Mouse (Mus musculus) lung, embryonic 15.5 days (tissue): ENCODE results near the gene Mrps10. TPM values are rescaled to one million over a fixed set of nuclear protein-coding genes. Genes with fewer than 3 reads are reported as not detected.
"Not testable (repeated sequence)": the region's sequence is repeated elsewhere in the genome, so short reads cannot be mapped to it uniquely, and the experiment has no call there.

Source experiments
- ATAC-seq: fragments of 200-750 bp; cut with Nextera tagmentation; 2 replicates; pipeline ENCODE4 v1.8.0; 2017; ENCODE audit warnings: moderate number of reproducible peaks, borderline replicate concordance; ENCODE audit not compliant: low FRiP score, low TSS enrichment; ENCODE audit errors: extremely low read depth
- H3K27ac ChIP-seq: fragments of 300-500 bp; sonication (generic); 2 replicates; pipeline ENCODE4 v1.5.1; 2015; ENCODE audit warnings: moderate library complexity, mild to moderate bottlenecking, inconsistent platforms
- H3K27me3 ChIP-seq: fragments of 300-500 bp; sonication (generic); 2 replicates; pipeline ENCODE4 v1.6.1; 2015; ENCODE audit warnings: inconsistent platforms
- H3K36me3 ChIP-seq: fragments of 300-500 bp; sonication (generic); 2 replicates; pipeline ENCODE4 v1.6.1; 2015; ENCODE audit warnings: inconsistent platforms
- H3K4me1 ChIP-seq: fragments of 300-500 bp; sonication (generic); 2 replicates; pipeline ENCODE4 v1.6.1; 2015; ENCODE audit warnings: inconsistent platforms
- H3K4me2 ChIP-seq: fragments of 300-500 bp; sonication (generic); 2 replicates; pipeline ENCODE4 v1.6.1; 2015; ENCODE audit warnings: inconsistent platforms, mild to moderate bottlenecking, moderate library complexity
- H3K4me3 ChIP-seq: fragments of 300-500 bp; sonication (generic); 2 replicates; pipeline ENCODE4 v1.5.1; 2015; ENCODE audit warnings: mild to moderate bottlenecking, inconsistent platforms
- H3K9ac ChIP-seq: fragments of 300-500 bp; sonication (generic); 2 replicates; pipeline ENCODE4 v1.6.1; 2015; ENCODE audit warnings: inconsistent platforms
- H3K9me3 ChIP-seq: fragments of 300-500 bp; sonication (generic); 2 replicates; pipeline ENCODE4 v1.6.1; 2016; ENCODE audit warnings: inconsistent platforms
- WGBS: fragments of 180-500 bp; shearing (Covaris S2); methylation state at CpG from one replicate; pipeline ENCODE4 v1.1.7; 2015; 5-methylcytosine and 5-hydroxymethylcytosine counted together
- polyA plus RNA-seq: library from polyadenylated mRNA; unstranded; fragments of >200 nt; fragmentation: Nextera tagmentation; extraction: Ambion mirVana; gene quantifications from 2 replicates; pipeline ENCODE4 v1.2.1, GENCODE M21; 2015

Mrps10 gene
- polyA plus RNA-seq, 1 experiment from 2014 or later: 79.2 TPM

GRCm38 (mm10) chr17:47421566-47421965 lies 52.9 kb downstream of the Mrps10 start:
- H3K9ac ChIP-seq: no peak overlapping the region
- no peak for ATAC-seq
- H3K4me1 ChIP-seq: peaks cover 8% of the 10 kb centered on the region

GRCm38 (mm10) chr17:47422616-47423015 lies 53.9 kb downstream of the Mrps10 start:
- H3K4me1 ChIP-seq, ATAC-seq, H3K4me3 ChIP-seq, H3K9ac ChIP-seq, H3K9me3 ChIP-seq, H3K4me2 ChIP-seq, H3K27ac ChIP-seq, H3K27me3 ChIP-seq, H3K36me3 ChIP-seq: not testable (repeated sequence)
- WGBS: 81% methylated on average over 1 of the region's 1 CpGs

More at GRCm38 (mm10) chr17:47421566-47421965, 52.9 kb downstream of the Mrps10 start:
- no peaks in the 10 kb centered on the region for H3K27me3 ChIP-seq
- H3K4me2 ChIP-seq: no peak overlapping the region
- H3K4me3 ChIP-seq: no peak overlapping the region
- 67% methylated on average over 3 of the region's 3 CpGs for WGBS
- no peaks in the 10 kb centered on the region for H3K36me3 ChIP-seq
- no peaks in the 10 kb centered on the region for H3K9me3 ChIP-seq
- H3K27ac ChIP-seq: no peak overlapping the region

DNA sequence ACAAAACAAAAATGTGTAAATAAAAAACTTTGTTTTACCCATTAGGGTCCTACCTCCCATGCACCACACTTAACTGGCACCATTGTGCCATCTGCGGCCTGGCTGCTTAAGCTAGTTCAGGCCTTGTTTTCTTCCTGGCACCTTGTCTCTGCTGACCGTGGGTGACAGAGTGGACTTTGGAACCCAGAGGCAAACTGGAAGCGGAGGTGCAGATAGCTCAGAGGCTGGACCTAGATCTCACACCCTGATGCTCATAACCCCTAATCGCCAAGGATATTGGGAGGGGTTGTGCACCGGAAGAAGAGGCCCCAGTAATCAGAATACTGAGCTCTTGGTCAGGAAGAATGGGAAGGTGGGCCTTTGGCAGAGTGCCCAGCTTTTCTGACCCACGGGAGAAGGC lies 55.5 kb downstream of the Mrps10 start:
- Histone ChIP-seq H3K27me3 (no peaks in the 10 kb centered on the region), H3K4me2 (no peak overlapping the region), H3K9me3 (no peaks in the 10 kb centered on the region), H3K27ac (0 out of 2 replicates have a peak overlapping the region, but pooled peaks have one; percentile 24), H3K4me3 (no peak overlapping the region), H3K36me3 (no peaks in the 10 kb centered on the region), H3K9ac (no peak overlapping the region), H3K4me1 (peaks cover 16% of the 10 kb centered on the region)
- WGBS: 56% methylated on average over 6 of the region's 6 CpGs
- ATAC-seq: no peak

GRCm38 (mm10) chr17:47427316-47427715 lies 58.6 kb downstream of the Mrps10 start:
- no peak for ATAC-seq
- H3K27me3 ChIP-seq: no peaks in the 10 kb centered on the region; the same call in 1 of the 2 replicates
- no peak overlapping the region for H3K9ac ChIP-seq
- H3K36me3 ChIP-seq: no peaks in the 10 kb centered on the region
- H3K9me3 ChIP-seq: no peaks in the 10 kb centered on the region
- no peak overlapping the region for H3K4me3 ChIP-seq
- no peak overlapping the region for H3K27ac ChIP-seq
- H3K4me2 ChIP-seq: no peak overlapping the region
- H3K4me1 ChIP-seq: peaks cover 19% of the 10 kb centered on the region
- 67% methylated on average over 6 of the region's 6 CpGs for WGBS

DNA sequence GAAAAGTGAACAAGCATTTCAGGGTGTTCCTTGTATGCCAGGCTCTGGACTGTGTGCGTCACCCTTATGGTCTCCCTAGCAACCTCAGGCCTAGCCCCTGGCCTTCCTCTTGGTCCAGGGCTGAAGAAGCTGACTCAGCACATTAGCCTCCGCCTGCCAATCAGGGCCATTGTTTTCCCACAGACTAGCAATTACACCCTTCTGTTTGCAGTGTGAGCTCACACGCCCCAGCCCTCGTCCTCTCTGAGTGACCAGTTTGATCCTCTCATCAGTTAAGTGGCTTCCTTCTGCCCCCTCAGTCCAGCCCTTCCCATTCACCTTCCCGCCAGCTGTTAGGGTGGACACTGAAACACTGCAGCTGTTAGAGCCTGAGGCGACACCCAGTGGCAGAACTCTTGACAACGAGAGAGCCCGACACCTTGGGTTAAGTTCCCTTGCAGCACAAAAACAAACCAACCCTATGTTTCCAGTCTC lies 60.2 kb downstream of the Mrps10 start:
- Histone ChIP-seq H3K36me3 (no peaks in the 10 kb centered on the region), H3K4me3 (no peak overlapping the region), H3K27ac (no peak overlapping the region), H3K9ac (no peak overlapping the region), H3K4me2 (peak overlapping the region; percentile 42), H3K27me3 (no peaks in the 10 kb centered on the region; the same call in 1 of the 2 replicates), H3K9me3 (no peaks in the 10 kb centered on the region), H3K4me1 (peaks cover 19% of the 10 kb centered on the region)
- WGBS: 3% methylated on average over 8 of the region's 8 CpGs
- peak; percentile 75 for ATAC-seq

GRCm38 (mm10) chr17:47430815-47431214 lies 62.1 kb downstream of the Mrps10 start:
- H3K36me3 ChIP-seq: no peaks in the 10 kb centered on the region
- 62% methylated on average over 5 of the region's 5 CpGs for WGBS
- H3K4me3 ChIP-seq: no peak overlapping the region
- no peak overlapping the region for H3K4me2 ChIP-seq
- H3K4me1 ChIP-seq: peaks cover 11% of the 10 kb centered on the region
- H3K9me3 ChIP-seq: no peaks in the 10 kb centered on the region
- H3K9ac ChIP-seq: no peak overlapping the region
- peaks cover 5% of the 10 kb centered on the region; the same call in 1 of the 2 replicates for H3K27me3 ChIP-seq
- H3K27ac ChIP-seq: no peak overlapping the region
- ATAC-seq: no peak

Other genes starting within 250 kb of the Mrps10 start
- 0.47 and 0.87 TPM in 2 replicates for gene Guca1b, start 16.5 kb downstream of the Mrps10 start, polyA plus RNA-seq
- gene Guca1a, start 31.7 kb downstream of the Mrps10 start, polyA plus RNA-seq: 1.7 and 2.0 TPM in 2 replicates
- gene AI661453, start 67.7 kb downstream of the Mrps10 start, polyA plus RNA-seq: 2.0 and 2.4 TPM in 2 replicates
- 0.14 and 0.45 TPM in 2 replicates for gene 1700001C19Rik, start 68.5 kb downstream of the Mrps10 start, polyA plus RNA-seq
- 25.6 and 32.3 TPM in 2 replicates for gene Taf8, start 133.4 kb downstream of the Mrps10 start, polyA plus RNA-seq
- gene Ccnd3, start 136.2 kb downstream of the Mrps10 start, polyA plus RNA-seq: 286 and 294 TPM in 2 replicates
- gene Bysl, start 242.6 kb downstream of the Mrps10 start, polyA plus RNA-seq: 21.9 and 22.9 TPM in 2 replicates
- 47.8 and 50.3 TPM in 2 replicates for gene Med20, start 242.7 kb downstream of the Mrps10 start, polyA plus RNA-seq
- 0.35 and 1.7 TPM in 2 replicates for gene Gm20517, start 242.7 kb downstream of the Mrps10 start, polyA plus RNA-seq